Mouse (Mus musculus) cortical plate, adult 2 months (tissue): Measurements from ENCODE around the gene Nudt14.

ENCODE experiments used
- CTCF ChIP-seq: fragments of 200-500 bp; IDR thresholded peaks from 2 replicates; pipeline ENCODE4 v1.5.1; 2011; ENCODE audit warnings: mild to moderate bottlenecking, control low read depth, low read length; ENCODE audit not compliant: insufficient read depth; ENCODE audit errors: extremely low read depth
- POLR2A ChIP-seq: fragments of 200-500 bp; IDR thresholded peaks from 2 replicates; pipeline ENCODE4 v1.6.1; 2011; ENCODE audit warnings: mild to moderate bottlenecking, low read length, control low read depth; ENCODE audit not compliant: insufficient read depth; ENCODE audit errors: extremely low read depth

- TF ChIP-seq CTCF (no peak), POLR2A (no peak)
Observed at GRCm38 (mm10) chr12:112965783-112966182, 23.9 kb upstream of the Nudt14 start.
